Mouse (Mus musculus) heart, postnatal 10 days (tissue): ENCODE results near the gene Gata2. TPM values are rescaled to one million over a fixed set of nuclear protein-coding genes. Genes with fewer than 3 reads are reported as not detected.
A peak's percentile ranks its signal among the peaks of the same experiment; 100 is the strongest.

Experiments
- DNase-seq, 2 experiments: peaks; one replicate each; pipeline ENCODE4 v3.0.0; 2021
- intact Hi-C: fragments of 180-260 bp; cut with DNase I; formaldehyde crosslinking; loops from one replicate; pipeline ENCODE4 v1.15.1; 2025
- total RNA-seq, 2 experiments: library from RNA; stranded (reverse); gene quantifications; 2 replicates each; pipeline ENCODE4 v1.2.3; 2021

Gata2 gene
- total RNA-seq, 2 experiments from 2014 or later: 20.7 to 23.3 TPM

GRCm38 (mm10) chr6:88194053-88194977, 624 bp downstream of the Gata2 start:
- DNase-seq: peak in 1 of 2 experiments; percentile 34
- intact Hi-C loops: loop anchor here (5.0 kb wide), 2 partner anchors 128 to 293 kb away; no protein-coding TSS in a partner anchor

GRCm38 (mm10) chr6:88194978-88195325, 1.3 kb downstream of the Gata2 start:
- intact Hi-C loops: loop anchor here (5.0 kb wide), 2 partner anchors 127 to 292 kb away; no protein-coding TSS in a partner anchor
- peak in 1 of 2 experiments; percentile 32 for DNase-seq

GRCm38 (mm10) chr6:88196054-88196732, 2.5 kb downstream of the Gata2 start:
- DNase-seq: peak; percentile 35 to 41
- intact Hi-C loops: no loop called here

GRCm38 (mm10) chr6:88196733-88197312, 3.1 kb downstream of the Gata2 start:
- intact Hi-C loops: no loop called here
- peak; percentile 34 to 36 for DNase-seq

- peak; percentile 52 to 57 for DNase-seq
Measured at GRCm38 (mm10) chr6:88197313-88198069, 3.8 kb downstream of the Gata2 start.

GRCm38 (mm10) chr6:88198070-88198940, 4.6 kb downstream of the Gata2 start:
- intact Hi-C loops: no loop called here
- peak; percentile 85 to 87 for DNase-seq

More at GRCm38 (mm10) chr6:88197313-88198069, 3.8 kb downstream of the Gata2 start:
- intact Hi-C loops: no loop called here

- peak; percentile 44 to 49 for DNase-seq
- intact Hi-C loops: no loop called here
Measured at GRCm38 (mm10) chr6:88199001-88199717, 5.5 kb downstream of the Gata2 start.

- no peak for DNase-seq
- intact Hi-C loops: no loop called here
Measured at GRCm38 (mm10) chr6:88199718-88200692, 6.3 kb downstream of the Gata2 start.

GRCm38 (mm10) chr6:88200693-88201609, 7.3 kb downstream of the Gata2 start:
- DNase-seq: no peak
- intact Hi-C loops: no loop called here

- DNase-seq: peak in 1 of 2 experiments; percentile 18
- intact Hi-C loops: no loop called here
Measured at GRCm38 (mm10) chr6:88201926-88202700, 8.4 kb downstream of the Gata2 start.

- peak; percentile 68 to 70 for DNase-seq
- intact Hi-C loops: no loop called here
Measured at GRCm38 (mm10) chr6:88202921-88203690, 9.4 kb downstream of the Gata2 start.

GRCm38 (mm10) chr6:88203791-88204405, 10.2 kb downstream of the Gata2 start:
- peak in 1 of 2 experiments; percentile 15 for DNase-seq
- intact Hi-C loops: no loop called here

GRCm38 (mm10) chr6:88204531-88205385, 11.1 kb downstream of the Gata2 start:
- DNase-seq: peak; percentile 45 to 55
- intact Hi-C loops: no loop called here

- intact Hi-C loops: no loop called here
- DNase-seq: peak in 1 of 2 experiments; percentile 20
Measured at GRCm38 (mm10) chr6:88205386-88205700, 11.7 kb downstream of the Gata2 start.
